In genomic region chr7:80862475-80862874, GRCm38 (mm10) we compare ENCODE assay signal across 13 mouse cellular contexts. TPM values are rescaled to one million over a fixed set of nuclear protein-coding genes. Genes with fewer than 3 reads are reported as not detected.
A peak's percentile ranks its signal among the peaks of the same experiment; 100 is the strongest.
DNase-seq lines count a peak whose midpoint lies in the region; ATAC-seq lines count a peak whose summit lies in the region.
"Had no signal": no experiment of that assay in that cellular context is flagged by ENCODE, and none has a peak within 500 bp of the region (broad histone marks: within the 10 kb centered on the region; RNA-seq: fewer than 3 reads in every experiment).

No protein-coding gene starts in this region.

- H3K27me3 ChIP-seq in liver, embryonic 12.5 days (replicated peaks) = no peaks in the 10 kb centered on the region
- H3K27me3 ChIP-seq in hindbrain, embryonic 13.5 days = no peaks in the 10 kb centered on the region
- no peaks in the 10 kb centered on the region for H3K27me3 ChIP-seq in midbrain, embryonic 15.5 days (replicated peaks)
- H3K27me3 ChIP-seq: heart, embryonic 15.5 days; limb, embryonic 15.5 days had no signal

- no peak overlapping the region for H3K9ac ChIP-seq in liver, embryonic 12.5 days
- peak overlapping the region; percentile 63; the same call in 1 of the 2 replicates for H3K9ac ChIP-seq in hindbrain, embryonic 13.5 days
- H3K9ac ChIP-seq in midbrain, embryonic 15.5 days = no peak overlapping the region
- H3K9ac ChIP-seq: limb, embryonic 15.5 days had no signal

- H3K27ac ChIP-seq in liver, embryonic 12.5 days = no peak overlapping the region
- H3K27ac ChIP-seq in hindbrain, embryonic 13.5 days = no peak overlapping the region
- H3K27ac ChIP-seq in midbrain, embryonic 15.5 days = no peak overlapping the region
- H3K27ac ChIP-seq: limb, embryonic 15.5 days had no signal

- H3K9me3 ChIP-seq in liver, embryonic 12.5 days (replicated peaks) = no peaks in the 10 kb centered on the region
- no peaks in the 10 kb centered on the region for H3K9me3 ChIP-seq in hindbrain, embryonic 13.5 days
- no peaks in the 10 kb centered on the region for H3K9me3 ChIP-seq in midbrain, embryonic 15.5 days
- H3K9me3 ChIP-seq: heart, embryonic 15.5 days; limb, embryonic 15.5 days had no signal

- H3K4me3 ChIP-seq in liver, embryonic 12.5 days = no peak overlapping the region
- peak overlapping the region; percentile 79 for H3K4me3 ChIP-seq in hindbrain, embryonic 13.5 days
- peak overlapping the region; percentile 20; the same call in 1 of the 2 replicates for H3K4me3 ChIP-seq in midbrain, embryonic 15.5 days

- no peak overlapping the region for H3K4me2 ChIP-seq in liver, embryonic 12.5 days
- H3K4me2 ChIP-seq in hindbrain, embryonic 13.5 days = peak overlapping the region; percentile 74
- H3K4me2 ChIP-seq in midbrain, embryonic 15.5 days = peak overlapping the region; percentile 80

- DNase-seq in liver = peak; percentile 27
- DNase-seq in ZHBTc4 (ENCODE audit: low read depth, low spot score) = peak; percentile 63
- DNase-seq in embryo, embryonic 11 days = no peak
- no peak for DNase-seq in left cerebral cortex, adult 18-20 months (ENCODE audit: low spot score in 2 of 2)
- no peak for DNase-seq in lung, postnatal 36 days
- DNase-seq: cerebellum, postnatal 14 days; kidney, postnatal 36 days; right cerebral cortex, postnatal 25 days had no signal

- H3K4me1 ChIP-seq in liver, embryonic 12.5 days = peaks cover 59% of the 10 kb centered on the region
- peaks cover 57% of the 10 kb centered on the region for H3K4me1 ChIP-seq in hindbrain, embryonic 13.5 days (replicated peaks)
- H3K4me1 ChIP-seq in midbrain, embryonic 15.5 days = peaks cover 48% of the 10 kb centered on the region

- no peak for ATAC-seq in liver, embryonic 12.5 days
- ATAC-seq in hindbrain, embryonic 13.5 days (ENCODE audit: low FRiP score) = no peak
- no peak for ATAC-seq in midbrain, embryonic 15.5 days (replicated peaks)

- H3K36me3 ChIP-seq in liver, embryonic 12.5 days = peaks cover 11% of the 10 kb centered on the region; the same call in 1 of the 2 replicates
- peaks cover 38% of the 10 kb centered on the region for H3K36me3 ChIP-seq in hindbrain, embryonic 13.5 days
- peaks cover 6% of the 10 kb centered on the region; the same call in 1 of the 2 replicates for H3K36me3 ChIP-seq in midbrain, embryonic 15.5 days (replicated peaks)

- WGBS in liver, embryonic 12.5 days (ENCODE audit: insufficient replicate concordance) = 78% methylated on average over 2 of the region's 2 CpGs
- 82% methylated on average over 2 of the region's 2 CpGs for WGBS in hindbrain, embryonic 13.5 days
- WGBS in midbrain, embryonic 15.5 days = 88% methylated on average over 2 of the region's 2 CpGs

RNA-seq across cellular contexts. Expression of gene Zscan2, which starts 1.8 kb away (rescaled TPM):
- 0.23 and 0.58 TPM in 2 replicates for polyA plus RNA-seq in liver, embryonic 12.5 days (2016; fragmentation: Nextera tagmentation; extraction: Ambion mirVana)
- polyA plus RNA-seq in hindbrain, embryonic 13.5 days (2015; fragmentation: Nextera tagmentation; extraction: Ambion mirVana) = 5.3 and 5.8 TPM in 2 replicates
- 4.8 and 4.9 TPM in 2 replicates for polyA plus RNA-seq in midbrain, embryonic 15.5 days (2015; fragmentation: Nextera tagmentation; extraction: Ambion mirVana)
- total RNA-seq in left cerebral cortex, adult 18-20 months (2021) = 10 to 100 TPM; 15.9 to 17.0 TPM

RNA-seq across cellular contexts. Expression of gene Iqgap1, which starts 36.7 kb away (rescaled TPM):
- polyA plus RNA-seq in liver, embryonic 12.5 days (2016; fragmentation: Nextera tagmentation; extraction: Ambion mirVana) = 19.4 and 19.9 TPM in 2 replicates
- 21.1 and 23.6 TPM in 2 replicates for polyA plus RNA-seq in hindbrain, embryonic 13.5 days (2015; fragmentation: Nextera tagmentation; extraction: Ambion mirVana)
- 22.0 and 22.1 TPM in 2 replicates for polyA plus RNA-seq in midbrain, embryonic 15.5 days (2015; fragmentation: Nextera tagmentation; extraction: Ambion mirVana)
- total RNA-seq in left cerebral cortex, adult 18-20 months (2021) = 10 to 100 TPM; 22.6 to 23.3 TPM

RNA-seq across cellular contexts. Expression of gene Wdr73, which starts 38.6 kb away (rescaled TPM):
- 29.1 and 30.3 TPM in 2 replicates for polyA plus RNA-seq in liver, embryonic 12.5 days (2016; fragmentation: Nextera tagmentation; extraction: Ambion mirVana)
- polyA plus RNA-seq in hindbrain, embryonic 13.5 days (2015; fragmentation: Nextera tagmentation; extraction: Ambion mirVana) = 36.5 and 41.5 TPM in 2 replicates
- polyA plus RNA-seq in midbrain, embryonic 15.5 days (2015; fragmentation: Nextera tagmentation; extraction: Ambion mirVana) = 38.5 and 40.3 TPM in 2 replicates
- 10 to 100 TPM; 27.5 to 29.9 TPM for total RNA-seq in left cerebral cortex, adult 18-20 months (2021)

RNA-seq across cellular contexts. Expression of gene Nmb, which starts 42.4 kb away (rescaled TPM):
- 1.6 and 2.4 TPM in 2 replicates for polyA plus RNA-seq in liver, embryonic 12.5 days (2016; fragmentation: Nextera tagmentation; extraction: Ambion mirVana)
- polyA plus RNA-seq in hindbrain, embryonic 13.5 days (2015; fragmentation: Nextera tagmentation; extraction: Ambion mirVana) = 7.4 and 8.0 TPM in 2 replicates
- polyA plus RNA-seq in midbrain, embryonic 15.5 days (2015; fragmentation: Nextera tagmentation; extraction: Ambion mirVana) = 5.2 and 7.2 TPM in 2 replicates
- total RNA-seq in left cerebral cortex, adult 18-20 months (2021) = 1 to 10 TPM; 5.3 to 6.0 TPM

Comparison
In these comparisons a context has a peak if more than half of its experiments do, and no peak if none do; other contexts are left out.
1. DNase-seq: peak in liver (single experiment) and ZHBTc4 (single experiment); none in embryo, embryonic 11 days (single experiment), left cerebral cortex, adult 18-20 months (0 of 2) and lung, postnatal 36 days (single experiment).